ENCODE assay signal across 8 mouse cellular contexts in genomic region chr8:121116591-121117185, GRCm38 (mm10). TPM values are rescaled to one million over a fixed set of nuclear protein-coding genes. Genes with fewer than 3 reads are reported as not detected.
DNase-seq lines count a peak whose midpoint lies in the region; ATAC-seq and TF ChIP-seq lines count a peak whose summit lies in the region.

No protein-coding gene starts in this region.

- peaks cover 13% of the 10 kb centered on the region for H3K9me3 ChIP-seq in megakaryocyte, embryonic 14.5 days
- H3K9me3 ChIP-seq in embryonic facial prominence, embryonic 15.5 days (replicated peaks), result no peaks in the 10 kb centered on the region
- peaks cover 5% of the 10 kb centered on the region; the same call in 1 of the 2 replicates for H3K9me3 ChIP-seq in intestine, embryonic 14.5 days (ENCODE audit: control insufficient read depth, low read length)
- no peaks in the 10 kb centered on the region for H3K9me3 ChIP-seq in midbrain, postnatal 0 days (ENCODE audit: low read length)

- peak overlapping the region; percentile 44 for H3K27ac ChIP-seq in embryonic facial prominence, embryonic 15.5 days (replicated peaks)
- H3K27ac ChIP-seq in intestine, embryonic 14.5 days (ENCODE audit: low read depth), result no peak overlapping the region
- H3K27ac ChIP-seq in midbrain, postnatal 0 days (ENCODE audit: low read depth, low read length), result no peak overlapping the region

- under 1% methylated on average over 55 of the region's 55 CpGs for WGBS in embryonic facial prominence, embryonic 15.5 days
- under 1% methylated on average over 54 of the region's 55 CpGs for WGBS in intestine, embryonic 14.5 days
- WGBS in midbrain, postnatal 0 days, result 1% methylated on average over 54 of the region's 55 CpGs

- H3K4me3 ChIP-seq in megakaryocyte, embryonic 14.5 days (replicated peaks), result peak overlapping the region; percentile 85
- peak overlapping the region; percentile 47 for H3K4me3 ChIP-seq in embryonic facial prominence, embryonic 15.5 days (replicated peaks)
- H3K4me3 ChIP-seq in intestine, embryonic 14.5 days (ENCODE audit: low read depth, low read length), result peak overlapping the region; percentile 46
- peak overlapping the region; percentile 29 for H3K4me3 ChIP-seq in midbrain, postnatal 0 days (ENCODE audit: low read depth, low read length)

- peak overlapping the region; percentile 79 for H3K4me2 ChIP-seq in embryonic facial prominence, embryonic 15.5 days (replicated peaks)
- peak overlapping the region; percentile 91 for H3K4me2 ChIP-seq in intestine, embryonic 14.5 days (ENCODE audit: low read length)
- H3K4me2 ChIP-seq in midbrain, postnatal 0 days (ENCODE audit: low read depth, low read length, poor library complexity, severe bottlenecking), result peak overlapping the region; percentile 45

- H3K9ac ChIP-seq in embryonic facial prominence, embryonic 15.5 days, result peak overlapping the region; percentile 42
- H3K9ac ChIP-seq in intestine, embryonic 14.5 days (ENCODE audit: low read length), result peak overlapping the region; percentile 27
- H3K9ac ChIP-seq in midbrain, postnatal 0 days (replicated peaks; ENCODE audit: low read length, poor library complexity, severe bottlenecking), result no peak overlapping the region

- no peak for ATAC-seq in megakaryocyte, adult 5-6 weeks (ENCODE audit: poor library complexity, severe bottlenecking)
- 0 out of 2 replicates have a peak, but pooled peaks have one; percentile 48 for ATAC-seq in embryonic facial prominence, embryonic 15.5 days (ENCODE audit: insufficient number of reproducible peaks, low FRiP score, low TSS enrichment, low read depth)
- no peak; the same call in 1 of the 2 replicates for ATAC-seq in intestine, embryonic 14.5 days (replicated peaks; ENCODE audit: low FRiP score, low TSS enrichment, low read depth)
- ATAC-seq in midbrain, postnatal 0 days (ENCODE audit: low FRiP score), result no peak

- DNase-seq in intestine, embryonic 14.5 days (ENCODE audit: low spot score), result peak; percentile 76
- no peak for DNase-seq in midbrain, postnatal 0 days (ENCODE audit: low spot score)
- DNase-seq in ovary, adult 18-20 months (ENCODE audit: low spot score), result no peak
- no peak for DNase-seq in spleen, postnatal 4 days (ENCODE audit: low spot score in 2 of 2)
- no peak for DNase-seq in gastrocnemius, postnatal 36 days

- intact Hi-C loops in gastrocnemius, postnatal 36 days (cut with DNase I), result loop anchor here (5.0 kb wide), 1 partner anchor 96 kb away; no protein-coding TSS in a partner anchor

- peaks cover 89% of the 10 kb centered on the region for H3K27me3 ChIP-seq in megakaryocyte, embryonic 14.5 days (replicated peaks)
- H3K27me3 ChIP-seq in embryonic facial prominence, embryonic 15.5 days, result peaks cover 89% of the 10 kb centered on the region
- peaks cover 81% of the 10 kb centered on the region for H3K27me3 ChIP-seq in intestine, embryonic 14.5 days (replicated peaks; ENCODE audit: control insufficient read depth, insufficient read depth, low read length)
- peaks cover 68% of the 10 kb centered on the region for H3K27me3 ChIP-seq in midbrain, postnatal 0 days (ENCODE audit: insufficient read depth, low read length)

- no peak for TF ChIP-seq CTCF in midbrain, postnatal 0 days (IDR thresholded peaks at IDR 0.05)

- no peaks in the 10 kb centered on the region for H3K36me3 ChIP-seq in megakaryocyte, embryonic 14.5 days (replicated peaks; ENCODE audit: low read length)
- no peaks in the 10 kb centered on the region for H3K36me3 ChIP-seq in embryonic facial prominence, embryonic 15.5 days
- no peaks in the 10 kb centered on the region for H3K36me3 ChIP-seq in intestine, embryonic 14.5 days (ENCODE audit: control insufficient read depth, insufficient read depth, low read length)
- H3K36me3 ChIP-seq in midbrain, postnatal 0 days (ENCODE audit: insufficient read depth, low read length), result no peaks in the 10 kb centered on the region

- peaks cover 38% of the 10 kb centered on the region for H3K4me1 ChIP-seq in megakaryocyte, embryonic 14.5 days
- peaks cover 31% of the 10 kb centered on the region for H3K4me1 ChIP-seq in embryonic facial prominence, embryonic 15.5 days
- H3K4me1 ChIP-seq in intestine, embryonic 14.5 days (replicated peaks; ENCODE audit: control insufficient read depth, insufficient read depth, low read length), result peaks cover 15% of the 10 kb centered on the region
- H3K4me1 ChIP-seq in midbrain, postnatal 0 days (ENCODE audit: insufficient read depth, low read length), result peaks cover 2% of the 10 kb centered on the region; the same call in 1 of the 2 replicates

RNA-seq across cellular contexts. Expression of gene Foxc2, which starts 0.7 kb away (rescaled TPM):
- polyA plus RNA-seq in megakaryocyte, embryonic 14.5 days (2012; ENCODE audit: insufficient read depth, low replicate concordance), result 0.06 and 1.0 TPM in 2 replicates
- total RNA-seq in megakaryocyte, adult 5-6 weeks (2015), result not detected in 2 replicates
- total RNA-seq in megakaryocyte, adult 5-6 weeks (2017), result not detected in 2 replicates
- polyA plus RNA-seq in embryonic facial prominence, embryonic 15.5 days (2015; fragmentation: Nextera tagmentation; extraction: Ambion mirVana), result 2.3 and 5.6 TPM in 2 replicates
- 0.43 and 0.48 TPM in 2 replicates for polyA plus RNA-seq in intestine, embryonic 14.5 days (2014; fragmentation: Nextera tagmentation; extraction: Ambion mirVana)
- total RNA-seq in midbrain, postnatal 0 days (2014; rRNA removed), result 7.6 and 10.9 TPM in 2 replicates
- 2.6 and 2.8 TPM in 2 replicates for polyA plus RNA-seq in midbrain, postnatal 0 days (2015; fragmentation: Nextera tagmentation; extraction: Ambion mirVana)
- total RNA-seq in gastrocnemius, postnatal 36 days (2021), result under 1 TPM; 0.18 to 0.27 TPM

RNA-seq across cellular contexts. Expression of gene Mthfsd, which starts 8.5 kb away (rescaled TPM):
- polyA plus RNA-seq in megakaryocyte, embryonic 14.5 days (2012; ENCODE audit: insufficient read depth, low replicate concordance), result 66.9 and 128 TPM in 2 replicates
- 11.0 and 12.6 TPM in 2 replicates for total RNA-seq in megakaryocyte, adult 5-6 weeks (2015)
- total RNA-seq in megakaryocyte, adult 5-6 weeks (2017), result 7.1 and 13.1 TPM in 2 replicates
- 58.2 and 61.3 TPM in 2 replicates for polyA plus RNA-seq in embryonic facial prominence, embryonic 15.5 days (2015; fragmentation: Nextera tagmentation; extraction: Ambion mirVana)
- 59.2 and 62.9 TPM in 2 replicates for polyA plus RNA-seq in intestine, embryonic 14.5 days (2014; fragmentation: Nextera tagmentation; extraction: Ambion mirVana)
- 53.4 and 67.1 TPM in 2 replicates for total RNA-seq in midbrain, postnatal 0 days (2014; rRNA removed)
- polyA plus RNA-seq in midbrain, postnatal 0 days (2015; fragmentation: Nextera tagmentation; extraction: Ambion mirVana), result 34.6 and 37.2 TPM in 2 replicates
- total RNA-seq in gastrocnemius, postnatal 36 days (2021), result 10 to 100 TPM; 11.1 to 13.9 TPM

RNA-seq across cellular contexts. Expression of gene Foxl1, which starts 11.1 kb away (rescaled TPM):
- not detected in 2 replicates for polyA plus RNA-seq in megakaryocyte, embryonic 14.5 days (2012; ENCODE audit: insufficient read depth, low replicate concordance)
- total RNA-seq in megakaryocyte, adult 5-6 weeks (2015), result not detected in 2 replicates
- not detected in 2 replicates for total RNA-seq in megakaryocyte, adult 5-6 weeks (2017)
- polyA plus RNA-seq in embryonic facial prominence, embryonic 15.5 days (2015; fragmentation: Nextera tagmentation; extraction: Ambion mirVana), result 0.25 and 0.31 TPM in 2 replicates
- polyA plus RNA-seq in intestine, embryonic 14.5 days (2014; fragmentation: Nextera tagmentation; extraction: Ambion mirVana), result 6.5 and 7.7 TPM in 2 replicates
- 0.09 and 0.22 TPM in 2 replicates for total RNA-seq in midbrain, postnatal 0 days (2014; rRNA removed)
- polyA plus RNA-seq in midbrain, postnatal 0 days (2015; fragmentation: Nextera tagmentation; extraction: Ambion mirVana), result 0.12 and 0.20 TPM in 2 replicates
- not detected for total RNA-seq in gastrocnemius, postnatal 36 days (2021)

RNA-seq across cellular contexts. Expression of gene Foxf1, which starts 32.5 kb away (rescaled TPM):
- not detected in 2 replicates for polyA plus RNA-seq in megakaryocyte, embryonic 14.5 days (2012; ENCODE audit: insufficient read depth, low replicate concordance)
- total RNA-seq in megakaryocyte, adult 5-6 weeks (2015), result not detected in 2 replicates
- not detected in 2 replicates for total RNA-seq in megakaryocyte, adult 5-6 weeks (2017)
- 9.9 and 10.1 TPM in 2 replicates for polyA plus RNA-seq in embryonic facial prominence, embryonic 15.5 days (2015; fragmentation: Nextera tagmentation; extraction: Ambion mirVana)
- polyA plus RNA-seq in intestine, embryonic 14.5 days (2014; fragmentation: Nextera tagmentation; extraction: Ambion mirVana), result 129 and 149 TPM in 2 replicates
- 0.71 and 3.5 TPM in 2 replicates for total RNA-seq in midbrain, postnatal 0 days (2014; rRNA removed)
- polyA plus RNA-seq in midbrain, postnatal 0 days (2015; fragmentation: Nextera tagmentation; extraction: Ambion mirVana), result 1.5 and 1.6 TPM in 2 replicates
- total RNA-seq in gastrocnemius, postnatal 36 days (2021), result not detected

Comparison
In these comparisons a context has a peak if more than half of its experiments do, and no peak if none do; other contexts are left out.
1. H3K4me3 ChIP-seq: peak in every context shown above with its lines; median percentile 85 in megakaryocyte, embryonic 14.5 days; 47 in embryonic facial prominence, embryonic 15.5 days; 46 in intestine, embryonic 14.5 days; 29 in midbrain, postnatal 0 days.